Mouse (Mus musculus) lung, embryonic 14.5 days (tissue): Measurements from ENCODE around the gene Fbxo44. TPM values are rescaled to one million over a fixed set of nuclear protein-coding genes. Genes with fewer than 3 reads are reported as not detected.

ENCODE experiments used
- ATAC-seq: fragments of 200-750 bp; cut with Nextera tagmentation; 2 replicates; pipeline ENCODE4 v1.8.0; 2017; ENCODE audit warnings: mild to moderate bottlenecking, moderate TSS enrichment, moderate library complexity; ENCODE audit not compliant: insufficient read depth
- DNase-seq: peaks from one replicate; pipeline ENCODE4 v3.0.0-alpha.2; 2015
- H3K27ac ChIP-seq: fragments of 300-500 bp; sonication (generic); 2 replicates; pipeline ENCODE4 v1.5.1; 2014; ENCODE audit warnings: low read depth, mild to moderate bottlenecking, moderate library complexity
- H3K27me3 ChIP-seq: fragments of 300-500 bp; sonication (generic); 2 replicates; pipeline ENCODE4 v1.6.1; 2014; ENCODE audit warnings: low read length, control low read depth; ENCODE audit not compliant: insufficient read depth
- H3K36me3 ChIP-seq: fragments of 300-500 bp; sonication (generic); 2 replicates; pipeline ENCODE4 v1.6.1; 2014; ENCODE audit warnings: control low read depth; ENCODE audit not compliant: insufficient read depth
- H3K4me1 ChIP-seq: fragments of 300-500 bp; sonication (generic); 2 replicates; pipeline ENCODE4 v1.6.1; 2014; ENCODE audit warnings: antibody characterized with exemption, control low read depth; ENCODE audit not compliant: insufficient read depth
- H3K4me2 ChIP-seq: fragments of 300-500 bp; sonication (generic); 2 replicates; pipeline ENCODE4 v1.6.1; 2014; ENCODE audit warnings: mild to moderate bottlenecking
- H3K4me3 ChIP-seq: fragments of 300-500 bp; sonication (generic); 2 replicates; pipeline ENCODE4 v1.5.1; 2014; ENCODE audit warnings: low read depth, low read length
- H3K9ac ChIP-seq: fragments of 300-500 bp; sonication (generic); 2 replicates; pipeline ENCODE4 v1.6.1; 2014
- H3K9me3 ChIP-seq: fragments of 300-500 bp; sonication (generic); 2 replicates; pipeline ENCODE4 v1.6.1; 2016; ENCODE audit warnings: low read depth, low read length, control low read depth
- CTCF ChIP-seq: IDR thresholded peaks from 2 replicates; pipeline ENCODE4 v1.5.1; 2016; ENCODE audit warnings: antibody characterized with exemption, low read depth
- WGBS: fragments of 180-500 bp; shearing (Covaris S2); extraction: QIAGEN DNeasy Blood & Tissue Kit; methylation state at CpG from one replicate; pipeline ENCODE4 v1.1.7; 2014; 5-methylcytosine and 5-hydroxymethylcytosine counted together
- polyA plus RNA-seq: library from polyadenylated mRNA; unstranded; fragments of >200 nt; fragmentation: Nextera tagmentation; extraction: Ambion mirVana; gene quantifications from 2 replicates; pipeline ENCODE4 v1.2.1, GENCODE M21; 2014

The Fbxo44 gene
- polyA plus RNA-seq, 1 experiment from 2014 or later = 11.0 TPM

DNA sequence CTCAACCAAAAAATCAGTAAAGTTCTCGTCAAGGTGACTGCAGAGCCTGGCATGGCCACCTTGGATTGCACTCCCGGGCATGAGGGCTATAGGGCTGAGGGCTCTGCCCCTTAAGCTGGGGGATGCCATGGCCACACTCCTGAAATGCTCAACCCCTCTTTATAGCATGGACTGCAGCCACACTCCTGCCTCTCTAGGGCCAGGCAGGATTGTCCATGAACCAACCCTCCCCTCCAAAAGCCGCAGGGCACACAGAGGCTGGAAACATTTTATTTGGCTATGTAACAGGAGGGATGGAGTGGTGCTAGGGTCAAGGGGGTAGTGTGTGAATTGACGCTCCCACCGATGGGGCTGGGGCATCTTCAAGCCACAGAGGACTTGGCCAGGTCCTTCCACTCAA lies 7.7 kb downstream of the Fbxo44 start:
- no peak overlapping the region for H3K27ac ChIP-seq

DNA sequence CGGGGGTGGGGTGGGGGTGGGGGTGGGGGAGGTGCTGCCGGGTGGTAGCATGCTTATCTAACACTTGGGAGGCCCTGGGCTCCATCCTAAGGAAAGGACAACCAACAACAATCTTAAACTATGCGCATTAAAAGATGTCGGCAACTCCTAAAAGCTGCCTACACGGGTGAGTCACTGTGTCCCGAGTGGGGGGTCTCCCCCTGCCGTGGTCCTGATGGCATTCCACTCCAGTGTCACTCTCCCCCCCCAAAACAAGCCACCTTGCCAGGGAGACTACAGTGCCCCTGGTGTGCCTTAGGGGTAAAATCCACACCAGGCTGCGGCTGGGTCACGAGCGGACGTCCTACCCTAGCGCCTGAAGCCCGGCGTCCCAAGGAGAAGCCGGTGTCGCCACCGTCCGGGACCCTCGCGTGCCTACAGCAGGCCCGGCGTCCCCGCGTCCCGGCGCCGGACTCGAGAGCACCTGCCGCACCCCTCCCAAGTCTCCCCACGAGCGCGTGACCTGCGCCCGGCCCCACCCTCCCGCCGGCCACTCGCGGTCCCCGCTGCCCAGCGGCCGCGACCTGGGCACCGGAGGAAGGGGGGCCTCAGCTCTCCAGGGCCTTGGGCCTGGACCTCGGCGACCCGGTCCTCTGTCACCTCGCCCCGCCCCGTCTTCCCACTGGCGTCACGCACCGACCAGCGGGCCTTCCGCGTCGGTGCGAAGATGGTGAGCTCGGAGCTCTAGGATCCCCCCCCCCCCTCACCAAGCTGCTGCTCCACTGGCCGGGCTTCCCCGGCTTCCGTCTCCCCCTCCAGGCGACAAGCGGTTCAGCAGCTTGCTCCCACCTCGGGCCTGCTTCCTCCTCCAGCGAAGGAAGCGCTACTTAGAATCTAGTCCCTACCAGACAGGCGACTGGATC lies 8.8 kb downstream of the Fbxo44 start, which contains the start of gene Fbxo6:
Fbxo6 (minus strand) TSS at position 874 of the 902 bp plus-strand sequence.
- under 1% methylated on average over 67 of the region's 67 CpGs for WGBS
- ATAC-seq (peak; percentile 89), DNase-seq (peak; percentile 90)
- H3K9me3 ChIP-seq = no peaks in the 10 kb centered on the region
- no peaks in the 10 kb centered on the region for H3K27me3 ChIP-seq
- peak; percentile 83 for TF ChIP-seq CTCF
- peak within 1 kb of the TSS; percentile 93 for H3K4me2 ChIP-seq
- peak within 1 kb of the TSS; percentile 67 for H3K9ac ChIP-seq
- H3K4me3 ChIP-seq = peak within 1 kb of the TSS; percentile 57
- H3K4me1 ChIP-seq = no peaks in the 10 kb centered on the region
- H3K36me3 ChIP-seq = 0 out of 2 replicates have a peak, but pooled peaks cover 3% of the 10 kb centered on the region
- peak within 1 kb of the TSS; percentile 75 for H3K27ac ChIP-seq

More for the DNA sequence above, 7.7 kb downstream of the Fbxo44 start:
- no peak for ATAC-seq
- Histone ChIP-seq H3K4me3 (no peak overlapping the region), H3K36me3 (no peaks in the 10 kb centered on the region), H3K9ac (no peak overlapping the region), H3K4me2 (peak overlapping the region; percentile 93; the same call in 1 of the 2 replicates), H3K27me3 (no peaks in the 10 kb centered on the region), H3K9me3 (no peaks in the 10 kb centered on the region), H3K4me1 (no peaks in the 10 kb centered on the region)
- TF ChIP-seq CTCF = no peak
- DNase-seq = no peak
- WGBS = 73% methylated on average over 5 of the region's 5 CpGs

- Histone ChIP-seq H3K4me3 (peak overlapping the region; percentile 57), H3K4me1 (no peaks in the 10 kb centered on the region), H3K27ac (no peak overlapping the region), H3K27me3 (no peaks in the 10 kb centered on the region), H3K36me3 (peaks cover 7% of the 10 kb centered on the region; the same call in 1 of the 2 replicates), H3K9me3 (no peaks in the 10 kb centered on the region), H3K4me2 (peak overlapping the region; percentile 93), H3K9ac (no peak overlapping the region; the same call in 1 of the 2 replicates)
- DNase-seq (no peak), ATAC-seq (no peak)
- no peak for TF ChIP-seq CTCF
- WGBS = 26% methylated on average over 3 of the region's 3 CpGs
Measured at GRCm38 (mm10) chr4:148150953-148151266, 9.4 kb downstream of the Fbxo44 start.

GRCm38 (mm10) chr4:148150242-148150641 lies 10.0 kb downstream of the Fbxo44 start:
- Histone ChIP-seq H3K9me3 (no peaks in the 10 kb centered on the region), H3K27me3 (no peaks in the 10 kb centered on the region), H3K27ac (no peak overlapping the region), H3K4me3 (no peak overlapping the region), H3K4me1 (no peaks in the 10 kb centered on the region), H3K9ac (no peak overlapping the region), H3K36me3 (peaks cover 14% of the 10 kb centered on the region; the same call in 1 of the 2 replicates), H3K4me2 (no peak overlapping the region)
- TF ChIP-seq CTCF = no peak
- DNase-seq (no peak), ATAC-seq (no peak)
- 50% methylated on average over 7 of the region's 7 CpGs for WGBS

- no peak overlapping the region for H3K27ac ChIP-seq
- no peak for TF ChIP-seq CTCF
- no peaks in the 10 kb centered on the region for H3K27me3 ChIP-seq
- H3K4me2 ChIP-seq = no peak overlapping the region
- H3K4me3 ChIP-seq = no peak overlapping the region
- no peak overlapping the region for H3K9ac ChIP-seq
- H3K4me1 ChIP-seq = no peaks in the 10 kb centered on the region
- DNase-seq (no peak), ATAC-seq (no peak)
- 53% methylated on average over 12 of the region's 12 CpGs for WGBS
- peaks cover 17% of the 10 kb centered on the region; the same call in 1 of the 2 replicates for H3K36me3 ChIP-seq
- no peaks in the 10 kb centered on the region for H3K9me3 ChIP-seq
Measured at GRCm38 (mm10) chr4:148149540-148149939, 10.7 kb downstream of the Fbxo44 start.

DNA sequence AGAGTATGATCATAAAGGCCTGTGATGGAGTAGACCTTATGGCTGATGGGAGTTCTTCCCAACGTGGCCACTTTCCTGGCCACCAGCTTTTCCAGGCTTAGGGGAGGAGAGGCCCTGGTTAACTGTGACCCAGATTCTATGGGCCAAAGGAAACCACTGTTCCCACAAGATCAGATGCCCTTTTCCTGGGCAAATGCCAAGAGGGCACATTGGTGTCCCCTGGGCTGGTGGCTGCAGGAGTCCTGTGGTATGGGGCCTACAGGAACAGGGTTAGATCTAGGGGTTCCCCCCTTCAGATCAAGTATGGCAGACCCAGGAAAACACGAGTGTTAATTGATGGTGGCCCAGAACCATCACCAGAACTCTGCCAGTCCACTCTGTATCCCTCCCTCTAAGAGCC lies 12.6 kb downstream of the Fbxo44 start:
- Histone ChIP-seq H3K27ac (no peak overlapping the region), H3K9ac (no peak overlapping the region), H3K4me1 (no peaks in the 10 kb centered on the region), H3K4me3 (no peak overlapping the region), H3K27me3 (no peaks in the 10 kb centered on the region), H3K36me3 (peaks cover 18% of the 10 kb centered on the region; the same call in 1 of the 2 replicates), H3K4me2 (no peak overlapping the region), H3K9me3 (no peaks in the 10 kb centered on the region)
- 87% methylated on average over 2 of the region's 2 CpGs for WGBS
- DNase-seq (no peak), ATAC-seq (no peak)
- no peak for TF ChIP-seq CTCF

DNA sequence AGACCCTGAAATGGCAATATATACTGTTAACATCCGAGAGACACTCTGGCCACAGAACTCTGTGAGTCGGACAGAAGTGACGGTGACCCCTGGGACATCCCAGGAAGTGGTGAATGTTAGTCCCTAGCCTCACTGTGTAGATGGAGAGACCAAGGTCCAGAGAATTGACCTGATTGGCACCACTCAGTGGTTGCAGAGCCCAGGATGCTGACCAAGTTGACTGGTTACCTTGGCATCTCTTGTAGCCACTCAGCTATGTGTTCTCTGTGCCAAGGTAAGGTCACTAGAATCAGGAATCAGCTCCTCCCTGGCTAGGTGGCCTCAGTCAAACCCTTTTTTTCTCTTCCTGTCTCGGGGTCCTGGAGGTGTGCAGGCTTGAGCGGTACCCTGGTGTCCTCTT lies 16.6 kb downstream of the Fbxo44 start:
- Histone ChIP-seq H3K27ac (no peak overlapping the region), H3K4me3 (no peak overlapping the region), H3K4me1 (no peaks in the 10 kb centered on the region), H3K9me3 (no peaks in the 10 kb centered on the region), H3K9ac (no peak overlapping the region), H3K27me3 (0 out of 2 replicates have a peak, but pooled peaks cover 5% of the 10 kb centered on the region), H3K4me2 (no peak overlapping the region), H3K36me3 (peaks cover 18% of the 10 kb centered on the region; the same call in 1 of the 2 replicates)
- no peak for ATAC-seq
- no peak for TF ChIP-seq CTCF
- WGBS = 85% methylated on average over 5 of the region's 5 CpGs
- DNase-seq = no peak
